Mouse (Mus musculus) embryonic facial prominence, embryonic 11.5 days (tissue): ENCODE measurements around the gene Col5a1. TPM values are rescaled to one million over a fixed set of nuclear protein-coding genes. Genes with fewer than 3 reads are reported as not detected.

Experiments used
- ATAC-seq: fragments of 200-750 bp; cut with Nextera tagmentation; replicated peaks from 2 replicates; pipeline ENCODE4 v1.8.0; 2017; ENCODE audit warnings: low read depth; ENCODE audit not compliant: insufficient number of reproducible peaks, low FRiP score, low TSS enrichment
- DNase-seq: peaks from one replicate; pipeline ENCODE4 v3.0.0-alpha.2; 2015; ENCODE audit warnings: low spot score
- H3K27ac ChIP-seq: fragments of 300-500 bp; sonication (generic); replicated peaks from 2 replicates; pipeline ENCODE4 v1.5.1; 2014; ENCODE audit warnings: mild to moderate bottlenecking, low read depth, low read length, control low read depth
- H3K27me3 ChIP-seq: fragments of 300-500 bp; sonication (generic); 2 replicates; pipeline ENCODE4 v1.6.1; 2014; ENCODE audit warnings: mild to moderate bottlenecking, low read length, moderate library complexity, mixed read lengths; ENCODE audit not compliant: control insufficient read depth, insufficient read depth
- H3K36me3 ChIP-seq: fragments of 300-500 bp; sonication (generic); replicated peaks from 2 replicates; pipeline ENCODE4 v1.6.1; 2014; ENCODE audit warnings: low read depth, mild to moderate bottlenecking, low read length, moderate library complexity, mixed read lengths; ENCODE audit not compliant: control insufficient read depth, insufficient read depth
- H3K4me1 ChIP-seq: fragments of 300-500 bp; sonication (generic); 2 replicates; pipeline ENCODE4 v1.6.1; 2014; ENCODE audit warnings: low read length, mixed read lengths; ENCODE audit not compliant: control insufficient read depth, insufficient read depth
- H3K4me2 ChIP-seq: fragments of 300-500 bp; sonication (generic); 2 replicates; pipeline ENCODE4 v1.6.1; 2014; ENCODE audit warnings: low read depth, mild to moderate bottlenecking, control low read depth, low read length, moderate library complexity
- H3K4me3 ChIP-seq: fragments of 300-500 bp; sonication (generic); 2 replicates; pipeline ENCODE4 v1.5.1; 2014; ENCODE audit warnings: low read depth, low read length, control low read depth
- H3K9ac ChIP-seq: fragments of 300-500 bp; sonication (generic); replicated peaks from 2 replicates; pipeline ENCODE4 v1.6.1; 2014; ENCODE audit warnings: mild to moderate bottlenecking, control low read depth, low read length
- H3K9me3 ChIP-seq: fragments of 300-500 bp; sonication (generic); replicated peaks from 2 replicates; pipeline ENCODE4 v1.6.1; 2016; ENCODE audit warnings: mild to moderate bottlenecking, low read length, inconsistent platforms, mixed read lengths; ENCODE audit not compliant: control insufficient read depth
- WGBS: fragments of 180-500 bp; shearing (Covaris S2); extraction: QIAGEN DNeasy Blood & Tissue Kit; methylation state at CpG from one replicate; pipeline ENCODE4 v1.1.7; 2014; 5-methylcytosine and 5-hydroxymethylcytosine counted together
- polyA plus RNA-seq: library from polyadenylated mRNA; unstranded; fragments of >200 nt; fragmentation: Nextera tagmentation; extraction: Ambion mirVana; gene quantifications from 2 replicates; pipeline ENCODE4 v1.2.1, GENCODE M21; 2014

Gene Col5a1
- polyA plus RNA-seq, 1 experiment from 2014 or later: 29.0 TPM

DNA sequence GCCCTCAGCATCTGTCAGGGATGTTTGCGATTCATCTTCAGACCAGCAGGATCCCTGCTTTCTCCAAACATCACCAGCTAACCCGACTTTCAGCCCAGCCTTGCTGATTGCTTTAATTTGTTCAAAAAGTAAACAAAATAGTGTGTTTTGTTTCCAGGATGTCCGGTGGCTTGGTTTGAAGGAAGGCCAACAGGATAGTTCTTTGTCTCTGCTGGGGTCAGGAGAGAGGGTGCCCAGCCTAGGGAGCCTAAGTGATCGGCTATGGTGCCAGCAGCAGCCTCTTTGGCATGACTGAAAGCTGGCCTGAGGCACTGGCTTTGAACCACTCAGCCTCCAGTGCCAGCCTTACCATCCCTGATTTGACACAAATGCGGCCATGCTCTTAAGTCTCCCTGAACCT lies 11.0 kb upstream of the Col5a1 start:
- Histone ChIP-seq H3K9ac (no peak overlapping the region), H3K27ac (no peak overlapping the region), H3K9me3 (no peaks in the 10 kb centered on the region), H3K4me1 (no peaks in the 10 kb centered on the region), H3K4me2 (no peak overlapping the region), H3K36me3 (no peaks in the 10 kb centered on the region), H3K27me3 (no peaks in the 10 kb centered on the region), H3K4me3 (no peak overlapping the region)
- 66% methylated on average over 5 of the region's 5 CpGs for WGBS
- DNase-seq (no peak), ATAC-seq (no peak)

GRCm38 (mm10) chr2:27875786-27876185 lies 10.4 kb upstream of the Col5a1 start:
- Histone ChIP-seq H3K4me2 (no peak overlapping the region), H3K27ac (no peak overlapping the region), H3K9me3 (no peaks in the 10 kb centered on the region), H3K4me1 (no peaks in the 10 kb centered on the region), H3K9ac (no peak overlapping the region), H3K36me3 (no peaks in the 10 kb centered on the region), H3K4me3 (no peak overlapping the region), H3K27me3 (no peaks in the 10 kb centered on the region)
- DNase-seq: no peak
- no peak for ATAC-seq
- 70% methylated on average over 5 of the region's 5 CpGs for WGBS

DNA sequence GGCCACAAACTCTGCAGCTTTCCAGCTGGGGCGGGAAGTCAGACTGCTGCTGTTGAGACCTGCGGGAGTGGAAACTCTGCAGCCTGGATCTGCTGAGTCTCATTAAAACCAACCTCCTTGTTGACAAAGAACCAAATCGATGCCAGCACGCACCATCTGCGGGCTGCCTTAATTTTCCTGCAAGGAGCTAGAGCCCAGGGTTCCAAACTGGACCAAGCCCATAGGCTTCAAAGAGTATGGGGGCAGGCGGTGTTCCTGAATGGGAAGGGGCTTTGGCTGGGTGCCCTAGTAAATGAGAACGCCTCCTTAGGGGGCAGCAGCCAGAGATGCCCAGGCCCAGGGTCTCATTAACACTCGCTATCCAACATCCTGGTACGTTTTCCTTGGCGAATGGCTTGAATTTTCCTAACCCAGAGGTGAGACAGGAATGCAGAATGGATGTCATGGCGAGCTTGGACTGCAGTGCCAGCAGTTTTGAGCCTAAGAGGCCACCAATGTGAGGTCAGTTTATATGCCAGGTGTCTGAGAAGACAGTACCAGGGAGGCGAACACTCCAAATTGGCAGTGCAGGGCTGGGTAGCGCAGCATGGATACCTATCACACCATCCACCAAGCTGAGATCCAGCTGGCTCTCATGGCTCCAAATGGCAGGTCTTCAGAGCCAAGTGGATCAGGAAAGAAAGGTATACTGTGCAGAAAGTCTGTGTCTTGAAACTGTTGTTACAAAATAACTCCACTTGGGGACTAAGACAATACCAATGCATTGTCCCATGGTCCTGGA lies 9.3 kb upstream of the Col5a1 start:
- ATAC-seq (no peak), DNase-seq (no peak)
- Histone ChIP-seq H3K27me3 (no peaks in the 10 kb centered on the region), H3K36me3 (no peaks in the 10 kb centered on the region), H3K4me3 (no peak overlapping the region), H3K9ac (no peak overlapping the region), H3K4me1 (no peaks in the 10 kb centered on the region), H3K4me2 (no peak overlapping the region), H3K27ac (no peak overlapping the region), H3K9me3 (no peaks in the 10 kb centered on the region)
- WGBS: 84% methylated on average over 13 of the region's 13 CpGs

- WGBS: 82% methylated on average over 5 of the region's 5 CpGs
- Histone ChIP-seq H3K9ac (no peak overlapping the region), H3K4me2 (no peak overlapping the region), H3K9me3 (no peaks in the 10 kb centered on the region), H3K36me3 (no peaks in the 10 kb centered on the region), H3K27me3 (no peaks in the 10 kb centered on the region), H3K4me3 (no peak overlapping the region), H3K4me1 (no peaks in the 10 kb centered on the region), H3K27ac (no peak overlapping the region)
- no peak for DNase-seq
- ATAC-seq: no peak
Observed at GRCm38 (mm10) chr2:27878066-27878465, 8.2 kb upstream of the Col5a1 start.

DNA sequence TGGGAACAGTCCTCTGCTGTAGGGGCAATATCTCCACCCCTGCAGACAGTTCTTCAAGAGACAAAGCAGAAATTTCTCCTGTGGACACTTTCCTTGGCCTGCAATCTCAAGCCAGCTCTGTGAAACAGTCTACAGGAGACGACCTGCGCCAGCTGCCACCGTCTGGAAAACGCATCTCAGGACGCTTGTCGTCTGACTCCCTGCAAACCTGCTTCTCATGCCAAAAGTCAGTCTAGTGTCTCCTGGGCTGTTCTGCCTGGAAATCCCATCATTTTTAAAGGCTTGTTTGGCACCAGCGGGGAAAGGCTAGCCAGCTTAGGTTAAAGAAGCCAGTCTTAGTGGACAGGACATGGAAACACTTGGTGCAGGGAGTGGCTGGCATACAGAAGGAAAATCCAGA lies 2.9 kb upstream of the Col5a1 start:
- no peak overlapping the region for H3K4me2 ChIP-seq
- H3K4me3 ChIP-seq: no peak overlapping the region
- H3K36me3 ChIP-seq: no peaks in the 10 kb centered on the region
- H3K9ac ChIP-seq: no peak overlapping the region
- WGBS: 80% methylated on average over 7 of the region's 7 CpGs
- DNase-seq (no peak), ATAC-seq (no peak)
- no peak overlapping the region for H3K27ac ChIP-seq
- peaks cover 12% of the 10 kb centered on the region for H3K4me1 ChIP-seq
- 0 out of 2 replicates have a peak, but pooled peaks cover 3% of the 10 kb centered on the region for H3K27me3 ChIP-seq
- no peaks in the 10 kb centered on the region for H3K9me3 ChIP-seq

DNA sequence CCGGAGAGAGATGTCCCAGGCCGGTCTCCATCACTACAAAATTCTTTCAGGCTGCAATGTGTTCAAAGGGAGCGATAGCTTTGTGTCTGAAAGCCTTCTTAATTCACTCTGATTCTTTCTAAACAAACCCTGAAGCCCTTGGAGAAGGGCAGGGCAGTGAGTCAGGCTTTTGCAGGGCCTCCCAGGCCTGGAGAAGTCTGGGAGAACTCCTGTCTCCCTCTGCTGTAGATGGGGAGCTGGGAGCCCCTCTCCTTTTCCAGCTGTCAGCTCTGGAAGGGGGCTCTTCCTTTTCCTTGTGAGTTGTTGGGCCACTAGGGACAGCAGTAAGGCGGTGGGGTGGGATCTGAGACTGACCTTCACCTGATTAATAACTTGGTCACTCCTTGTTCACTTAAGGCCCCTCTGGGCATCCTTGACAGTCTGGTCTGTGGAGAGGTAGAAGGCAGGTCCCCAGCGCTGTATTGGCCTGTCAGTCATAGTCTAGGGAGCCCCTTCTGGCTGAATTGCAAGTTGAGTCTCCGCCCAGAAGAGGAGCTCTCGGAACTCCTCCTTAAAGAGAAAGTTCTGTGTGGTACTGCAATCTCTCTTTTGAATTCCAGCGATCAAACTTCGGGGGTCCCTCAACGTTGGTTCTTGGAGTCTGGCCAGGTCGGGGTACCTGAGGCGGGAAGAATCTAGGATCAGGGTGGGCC lies 623 bp upstream of the Col5a1 start:
- Histone ChIP-seq H3K9ac (peak overlapping the region; percentile 51), H3K27ac (peak overlapping the region; percentile 86), H3K9me3 (no peaks in the 10 kb centered on the region), H3K27me3 (0 out of 2 replicates have a peak, but pooled peaks cover 3% of the 10 kb centered on the region), H3K4me1 (peaks cover 21% of the 10 kb centered on the region), H3K4me3 (peak overlapping the region; percentile 83), H3K36me3 (no peaks in the 10 kb centered on the region), H3K4me2 (peak overlapping the region; percentile 92)
- ATAC-seq (peak; percentile 82), DNase-seq (peak; percentile 81)
- WGBS: 10% methylated on average over 12 of the region's 12 CpGs

DNA sequence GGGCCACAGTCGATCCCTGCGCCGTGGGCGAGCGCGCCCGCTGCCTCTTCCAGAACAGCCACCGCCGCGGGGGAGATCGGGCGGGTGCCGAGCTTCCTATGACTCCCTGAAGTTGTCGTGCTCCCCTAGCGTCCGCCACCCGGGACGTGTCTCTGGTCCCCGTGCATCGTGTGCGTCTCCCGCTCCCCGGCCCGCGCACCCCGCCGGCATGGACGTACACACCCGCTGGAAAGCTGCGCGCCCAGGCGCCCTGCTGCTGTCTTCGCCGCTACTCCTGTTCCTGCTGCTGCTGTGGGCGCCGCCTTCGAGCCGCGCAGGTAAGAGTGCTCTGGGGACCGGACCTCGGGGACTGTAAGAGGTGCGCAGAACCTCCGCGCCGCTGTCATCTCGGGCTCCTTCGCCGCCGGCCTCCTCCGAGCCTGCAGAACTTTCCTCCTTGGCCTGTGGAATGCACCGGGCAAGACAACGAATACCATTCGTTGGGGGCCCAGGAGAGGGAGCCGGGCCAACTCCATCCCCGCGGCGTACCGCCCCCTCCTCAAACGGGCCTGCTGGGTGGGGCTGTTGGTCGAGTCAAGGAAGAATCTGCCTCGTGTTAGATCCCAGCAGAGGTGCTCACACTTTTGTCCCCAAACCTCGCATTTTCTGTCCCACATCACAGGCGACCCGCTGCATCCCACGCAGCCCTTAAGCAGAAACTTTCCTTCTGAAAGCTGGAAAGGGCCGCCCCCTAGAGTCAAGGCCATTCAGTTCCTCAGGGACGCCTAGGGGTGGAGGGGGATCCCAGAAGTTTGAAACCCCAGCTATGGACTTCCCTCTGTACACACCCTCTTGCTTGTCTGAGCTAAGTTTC lies 609 bp downstream of the Col5a1 start:
- H3K4me1 ChIP-seq: peaks cover 21% of the 10 kb centered on the region

More for the DNA sequence above, 609 bp downstream of the Col5a1 start:
- Histone ChIP-seq H3K9me3 (no peaks in the 10 kb centered on the region), H3K4me3 (peak overlapping the region; percentile 83), H3K27me3 (0 out of 2 replicates have a peak, but pooled peaks cover 3% of the 10 kb centered on the region), H3K4me2 (peak overlapping the region; percentile 92), H3K9ac (peak overlapping the region; percentile 75), H3K36me3 (no peaks in the 10 kb centered on the region), H3K27ac (peak overlapping the region; percentile 86)
- WGBS: under 1% methylated on average over 67 of the region's 67 CpGs
- DNase-seq: peak; percentile 65
- peak; percentile 4; the same call in 1 of the 2 replicates for ATAC-seq
